Mouse (Mus musculus) kidney, adult 2 months (tissue): ENCODE data around the gene Sp2.

ENCODE experiments used
- CTCF ChIP-seq: fragments of 200-500 bp; conservative IDR thresholded peaks from 2 replicates; pipeline ENCODE4 v1.5.1; 2011; ENCODE audit warnings: low read depth, mild to moderate bottlenecking, control low read depth, low read length, moderate library complexity, mixed read lengths; ENCODE audit not compliant: insufficient read depth, insufficient read length
- POLR2A ChIP-seq: fragments of 200-500 bp; IDR thresholded peaks from one replicate; pipeline ENCODE4 v1.6.1; 2011; ENCODE audit warnings: low read depth, low read length, control low read depth

DNA sequence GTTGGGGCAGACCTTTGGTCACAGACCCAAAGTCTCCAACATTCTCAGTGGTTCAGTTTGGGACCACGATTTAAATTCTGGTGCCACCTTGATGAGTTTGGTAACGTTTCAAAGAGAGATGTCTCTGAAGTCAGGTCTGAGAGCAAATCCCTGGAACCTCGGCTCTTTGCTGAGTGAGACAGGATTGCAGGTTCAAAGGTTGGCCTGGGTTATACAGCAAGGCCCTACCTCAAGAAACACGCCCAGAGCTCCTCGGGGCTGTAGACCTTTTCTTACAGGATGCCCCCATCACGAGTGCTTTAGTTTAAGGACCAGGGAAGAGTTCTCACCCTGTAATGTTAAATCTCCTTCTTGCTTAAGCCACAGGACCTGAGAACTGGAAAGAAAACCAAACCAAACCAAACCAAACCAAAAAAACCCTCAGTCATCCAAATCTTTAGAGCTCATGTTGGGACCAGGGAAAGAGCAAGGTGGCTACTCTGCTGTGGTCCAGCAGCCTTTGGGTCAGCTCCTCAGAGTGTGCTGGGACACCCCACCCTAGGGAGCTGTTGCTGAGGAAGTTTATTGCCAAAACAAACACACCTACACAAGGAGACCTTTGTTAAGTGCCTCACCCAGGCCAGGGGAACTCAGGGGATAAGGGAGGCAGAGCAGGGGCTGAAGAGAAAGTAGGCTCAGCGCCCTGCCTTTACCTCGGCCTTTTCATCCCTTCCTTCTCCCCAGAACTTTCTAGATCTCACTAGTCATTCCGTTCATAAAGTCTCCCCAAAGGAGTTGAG lies 46.7 kb downstream of the Sp2 start:
- TF ChIP-seq CTCF (no peak), POLR2A (no peak)
